Mouse (Mus musculus) hindbrain, embryonic 11.5 days (tissue): ENCODE results near the gene Cacna1d. TPM values are rescaled to one million over a fixed set of nuclear protein-coding genes. Genes with fewer than 3 reads are reported as not detected.

Experiments used
- ATAC-seq: fragments of 200-750 bp; cut with Nextera tagmentation; 2 replicates; pipeline ENCODE4 v1.8.0; 2017; ENCODE audit warnings: mild to moderate bottlenecking, moderate TSS enrichment, moderate library complexity; ENCODE audit not compliant: low FRiP score
- DNase-seq: peaks from one replicate; pipeline ENCODE4 v3.0.0-alpha.2; 2015; ENCODE audit warnings: low spot score
- H3K27ac ChIP-seq: fragments of 300-500 bp; sonication (generic); 2 replicates; pipeline ENCODE4 v1.5.1; 2014; ENCODE audit warnings: mild to moderate bottlenecking, low read depth, low read length
- H3K27me3 ChIP-seq: fragments of 300-500 bp; sonication (generic); 2 replicates; pipeline ENCODE4 v1.6.1; 2014; ENCODE audit warnings: mild to moderate bottlenecking, low read length, moderate library complexity, mixed read lengths; ENCODE audit not compliant: control insufficient read depth, insufficient read depth
- H3K36me3 ChIP-seq: fragments of 300-500 bp; sonication (generic); 2 replicates; pipeline ENCODE4 v1.6.1; 2014; ENCODE audit warnings: mild to moderate bottlenecking, low read length, moderate library complexity, mixed read lengths; ENCODE audit not compliant: control insufficient read depth, insufficient read depth
- H3K4me1 ChIP-seq: fragments of 300-500 bp; sonication (generic); replicated peaks from 2 replicates; pipeline ENCODE4 v1.6.1; 2014; ENCODE audit warnings: low read length, mixed read lengths; ENCODE audit not compliant: control insufficient read depth, insufficient read depth
- H3K4me2 ChIP-seq: fragments of 300-500 bp; sonication (generic); replicated peaks from 2 replicates; pipeline ENCODE4 v1.6.1; 2014; ENCODE audit warnings: mild to moderate bottlenecking, low read depth, low read length
- H3K4me3 ChIP-seq: fragments of 300-500 bp; sonication (generic); 2 replicates; pipeline ENCODE4 v1.5.1; 2014; ENCODE audit warnings: low read depth, low read length
- H3K9ac ChIP-seq: fragments of 300-500 bp; sonication (generic); 2 replicates; pipeline ENCODE4 v1.6.1; 2014; ENCODE audit warnings: low read depth, low read length
- H3K9me3 ChIP-seq: fragments of 300-500 bp; sonication (generic); 2 replicates; pipeline ENCODE4 v1.6.1; 2016; ENCODE audit warnings: low read length; ENCODE audit not compliant: control insufficient read depth
- WGBS: fragments of 180-500 bp; shearing (Covaris S2); extraction: QIAGEN DNeasy Blood & Tissue Kit; methylation state at CpG from one replicate; pipeline ENCODE4 v1.1.7; 2014; 5-methylcytosine and 5-hydroxymethylcytosine counted together
- polyA plus RNA-seq: library from polyadenylated mRNA; unstranded; fragments of >200 nt; fragmentation: Nextera tagmentation; extraction: Ambion mirVana; gene quantifications from 2 replicates; pipeline ENCODE4 v1.2.1, GENCODE M21; 2014

Gene Cacna1d
- polyA plus RNA-seq, 1 experiment from 2014 or later: 2.9 TPM

- no peaks in the 10 kb centered on the region for H3K36me3 ChIP-seq
- H3K4me3 ChIP-seq: no peak overlapping the region
- no peaks in the 10 kb centered on the region for H3K9me3 ChIP-seq
- H3K4me1 ChIP-seq: no peaks in the 10 kb centered on the region
- H3K27ac ChIP-seq: no peak overlapping the region
- no peak overlapping the region for H3K4me2 ChIP-seq
- DNase-seq (no peak), ATAC-seq (no peak)
- no peak overlapping the region for H3K9ac ChIP-seq
- WGBS: 89% methylated on average over 5 of the region's 5 CpGs
- H3K27me3 ChIP-seq: no peaks in the 10 kb centered on the region
Measured at GRCm38 (mm10) chr14:30251351-30251750, 239.9 kb downstream of the Cacna1d start.

- ATAC-seq: no peak
- Histone ChIP-seq H3K27ac (no peak overlapping the region), H3K4me1 (no peaks in the 10 kb centered on the region), H3K36me3 (no peaks in the 10 kb centered on the region), H3K9me3 (no peaks in the 10 kb centered on the region), H3K27me3 (no peaks in the 10 kb centered on the region), H3K4me2 (no peak overlapping the region), H3K4me3 (no peak overlapping the region), H3K9ac (no peak overlapping the region)
- DNase-seq: no peak
- WGBS: 81% methylated on average over 4 of the region's 4 CpGs
Measured at GRCm38 (mm10) chr14:30249591-30249990, 241.7 kb downstream of the Cacna1d start.

GRCm38 (mm10) chr14:30248811-30249210, 242.4 kb downstream of the Cacna1d start:
- DNase-seq: no peak
- no peak for ATAC-seq
- no peak overlapping the region for H3K4me2 ChIP-seq
- H3K9ac ChIP-seq: no peak overlapping the region
- H3K4me3 ChIP-seq: no peak overlapping the region
- no peak overlapping the region for H3K27ac ChIP-seq
- H3K36me3 ChIP-seq: no peaks in the 10 kb centered on the region
- 68% methylated on average over 4 of the region's 4 CpGs for WGBS
- no peaks in the 10 kb centered on the region for H3K9me3 ChIP-seq
- H3K27me3 ChIP-seq: no peaks in the 10 kb centered on the region
- H3K4me1 ChIP-seq: no peaks in the 10 kb centered on the region

GRCm38 (mm10) chr14:30248121-30248520, 243.1 kb downstream of the Cacna1d start:
- DNase-seq: no peak
- H3K27ac ChIP-seq: no peak overlapping the region

GRCm38 (mm10) chr14:30247606-30248005, 243.6 kb downstream of the Cacna1d start:
- ATAC-seq: no peak
- WGBS: 84% methylated on average over 4 of the region's 4 CpGs
- no peak for DNase-seq
- H3K4me1 ChIP-seq: no peaks in the 10 kb centered on the region
- H3K27me3 ChIP-seq: no peaks in the 10 kb centered on the region
- H3K9me3 ChIP-seq: no peaks in the 10 kb centered on the region
- H3K4me3 ChIP-seq: no peak overlapping the region
- H3K9ac ChIP-seq: no peak overlapping the region
- H3K4me2 ChIP-seq: no peak overlapping the region
- no peak overlapping the region for H3K27ac ChIP-seq
- no peaks in the 10 kb centered on the region for H3K36me3 ChIP-seq

More at GRCm38 (mm10) chr14:30248121-30248520, 243.1 kb downstream of the Cacna1d start:
- H3K9me3 ChIP-seq: no peaks in the 10 kb centered on the region
- H3K27me3 ChIP-seq: no peaks in the 10 kb centered on the region
- H3K36me3 ChIP-seq: no peaks in the 10 kb centered on the region
- no peak for ATAC-seq
- no peak overlapping the region for H3K4me2 ChIP-seq
- 77% methylated on average over 8 of the region's 8 CpGs for WGBS
- no peak overlapping the region for H3K9ac ChIP-seq
- no peaks in the 10 kb centered on the region for H3K4me1 ChIP-seq
- H3K4me3 ChIP-seq: no peak overlapping the region

DNA sequence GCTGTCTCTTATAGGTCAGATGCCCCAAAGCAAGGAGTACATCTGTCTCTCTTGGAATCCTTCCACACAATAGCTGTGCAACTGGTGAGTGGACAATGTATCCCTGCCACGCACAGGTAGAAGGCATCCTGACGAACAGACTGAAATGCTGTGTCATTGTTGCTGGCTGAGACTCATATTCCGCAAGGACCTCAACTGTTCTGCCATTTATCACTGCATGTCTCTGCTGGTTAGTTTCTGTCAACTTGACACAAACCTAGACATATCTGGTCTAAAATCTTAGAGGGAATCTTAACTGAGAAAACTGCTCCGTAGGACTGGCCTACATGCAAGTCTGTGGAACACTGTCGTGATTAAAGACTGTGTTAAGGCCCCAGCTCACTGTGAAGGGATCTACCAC, 246.5 kb downstream of the Cacna1d start:
- no peak for DNase-seq
- no peak overlapping the region for H3K9ac ChIP-seq
- H3K36me3 ChIP-seq: no peaks in the 10 kb centered on the region
- H3K27ac ChIP-seq: no peak overlapping the region
- no peak overlapping the region for H3K4me3 ChIP-seq
- WGBS: 93% methylated on average over 5 of the region's 5 CpGs
- H3K4me1 ChIP-seq: no peaks in the 10 kb centered on the region
- H3K4me2 ChIP-seq: no peak overlapping the region
- no peaks in the 10 kb centered on the region for H3K27me3 ChIP-seq
- no peak for ATAC-seq
- no peaks in the 10 kb centered on the region for H3K9me3 ChIP-seq

- Histone ChIP-seq H3K27me3 (no peaks in the 10 kb centered on the region), H3K9ac (no peak overlapping the region), H3K9me3 (no peaks in the 10 kb centered on the region), H3K36me3 (no peaks in the 10 kb centered on the region), H3K4me3 (no peak overlapping the region), H3K27ac (no peak overlapping the region), H3K4me1 (no peaks in the 10 kb centered on the region), H3K4me2 (no peak overlapping the region)
- no peak for DNase-seq
- WGBS: 87% methylated on average over 3 of the region's 3 CpGs
- ATAC-seq: no peak
Measured at GRCm38 (mm10) chr14:30242818-30243205, 248.4 kb downstream of the Cacna1d start.

- H3K4me3 ChIP-seq: no peak overlapping the region
- 88% methylated on average over 13 of the region's 13 CpGs for WGBS
- DNase-seq: no peak
- no peaks in the 10 kb centered on the region for H3K4me1 ChIP-seq
- no peak for ATAC-seq
- H3K9ac ChIP-seq: no peak overlapping the region
- no peaks in the 10 kb centered on the region for H3K36me3 ChIP-seq
- no peak overlapping the region for H3K27ac ChIP-seq
- no peak overlapping the region for H3K4me2 ChIP-seq
- H3K27me3 ChIP-seq: no peaks in the 10 kb centered on the region
- no peaks in the 10 kb centered on the region for H3K9me3 ChIP-seq
Measured at GRCm38 (mm10) chr14:30242166-30242817, 249.0 kb downstream of the Cacna1d start.

DNA sequence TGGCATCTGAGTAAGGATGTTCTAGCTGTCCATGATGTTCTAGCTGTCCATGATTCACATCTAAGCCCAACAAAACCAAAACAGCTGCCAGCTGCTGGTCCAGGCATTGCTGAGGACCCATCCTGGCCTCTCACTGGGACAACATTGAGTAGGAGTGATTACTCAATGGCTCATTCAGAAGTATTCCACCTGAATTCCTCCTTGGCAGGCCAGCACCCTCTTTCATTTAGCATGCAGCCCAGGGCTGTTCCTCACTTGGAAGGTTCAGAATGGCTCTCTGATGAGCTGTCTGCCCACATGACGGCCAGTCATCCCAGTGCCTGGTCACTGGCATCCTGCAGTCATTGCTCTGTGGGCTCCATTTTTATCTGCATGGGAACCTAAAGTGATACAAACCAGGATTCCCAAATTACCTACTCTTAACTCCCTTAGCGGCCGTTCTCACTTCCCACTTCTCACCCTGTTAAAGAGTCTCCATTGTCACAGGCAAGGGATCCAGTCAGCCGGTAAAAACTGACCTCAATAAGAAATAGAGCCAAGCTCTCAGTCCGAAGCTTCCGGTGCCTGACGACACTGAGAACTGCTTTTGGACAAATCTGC, 250.2 kb downstream of the Cacna1d start:
- H3K9me3 ChIP-seq: no peaks in the 10 kb centered on the region
- no peak overlapping the region for H3K4me3 ChIP-seq
- 87% methylated on average over 7 of the region's 7 CpGs for WGBS
- H3K27ac ChIP-seq: no peak overlapping the region
- H3K27me3 ChIP-seq: no peaks in the 10 kb centered on the region
- no peaks in the 10 kb centered on the region for H3K4me1 ChIP-seq
- DNase-seq (no peak), ATAC-seq (no peak)
- no peaks in the 10 kb centered on the region for H3K36me3 ChIP-seq
- no peak overlapping the region for H3K9ac ChIP-seq
- no peak overlapping the region for H3K4me2 ChIP-seq
